Mouse (Mus musculus): Measurements from ENCODE around the gene Ing2. TPM values are rescaled to one million over a fixed set of nuclear protein-coding genes. Genes with fewer than 3 reads are reported as not detected.

Ing2 gene
- total and polyA plus RNA-seq, 3 experiments = 1.7 to 24.9 (median 20.0) TPM

- no peak for DNase-seq
Measured at GRCm38 (mm10) chr8:47675786-47676185, 430 bp upstream of the Ing2 start.

DNA sequence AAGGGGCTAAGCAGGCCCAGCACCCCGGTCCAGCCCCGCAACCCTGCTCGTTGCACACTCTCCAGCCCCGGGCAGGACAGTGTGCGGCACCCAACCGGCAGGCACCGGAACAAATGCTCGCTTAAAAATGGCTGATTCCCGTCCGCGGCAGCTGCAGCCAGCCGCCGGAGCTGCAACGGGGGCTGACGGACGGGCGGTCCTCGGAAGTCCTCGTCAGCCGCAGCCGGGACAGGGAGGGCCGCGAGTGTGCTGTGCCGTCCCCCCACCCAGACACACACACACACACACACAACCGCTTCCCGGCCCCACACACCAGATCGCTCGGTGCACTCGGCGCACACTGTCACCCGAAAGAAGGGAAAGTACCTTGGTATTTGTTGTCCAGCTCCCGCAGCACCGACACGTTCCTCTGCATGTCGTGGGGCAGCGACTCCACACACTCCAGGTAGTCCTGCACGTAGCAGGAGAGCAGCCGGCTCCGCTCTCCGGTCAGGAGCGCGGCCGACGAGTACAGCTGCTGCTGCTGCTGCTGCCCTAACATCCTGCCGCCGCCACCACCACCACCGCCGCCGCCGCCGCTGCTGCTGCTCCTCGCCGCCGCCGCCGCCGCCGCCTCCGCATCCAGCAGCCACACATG is 1.1 kb downstream of the Ing2 start:
- no peak for DNase-seq

- DNase-seq = peak; percentile 95
Measured at GRCm38 (mm10) chr8:47673317-47674139, 1.8 kb downstream of the Ing2 start.

- peak; percentile 72 for DNase-seq
Measured at GRCm38 (mm10) chr8:47664231-47664785, 11.0 kb downstream of the Ing2 start.

DNA sequence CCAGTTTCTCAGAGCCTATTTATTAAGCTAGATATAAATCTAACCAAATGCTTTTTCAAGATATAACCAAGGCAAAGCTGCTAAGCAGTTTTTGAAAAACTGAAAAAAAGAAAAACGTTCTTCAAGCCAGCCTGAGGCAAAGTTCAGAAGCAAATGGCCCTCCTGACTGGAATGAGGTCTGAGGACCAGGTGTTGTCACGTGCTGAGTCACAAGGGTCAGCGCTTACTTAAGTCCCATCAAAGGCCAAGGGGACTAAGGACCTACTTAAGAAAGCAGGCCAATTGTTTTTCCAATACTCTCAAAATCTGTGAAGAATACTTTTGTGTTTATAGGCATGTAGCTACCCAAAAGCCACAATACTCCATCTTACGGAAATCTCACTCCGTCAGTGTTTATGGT is 12.2 kb downstream of the Ing2 start:
- DNase-seq = no peak

GRCm38 (mm10) chr8:47662716-47663115 is 12.6 kb downstream of the Ing2 start:
- DNase-seq = no peak

- no peak for DNase-seq
Measured at GRCm38 (mm10) chr8:47660394-47660793, 15.0 kb downstream of the Ing2 start.

- DNase-seq = no peak
Measured at GRCm38 (mm10) chr8:47659463-47659862, 15.9 kb downstream of the Ing2 start.

DNA sequence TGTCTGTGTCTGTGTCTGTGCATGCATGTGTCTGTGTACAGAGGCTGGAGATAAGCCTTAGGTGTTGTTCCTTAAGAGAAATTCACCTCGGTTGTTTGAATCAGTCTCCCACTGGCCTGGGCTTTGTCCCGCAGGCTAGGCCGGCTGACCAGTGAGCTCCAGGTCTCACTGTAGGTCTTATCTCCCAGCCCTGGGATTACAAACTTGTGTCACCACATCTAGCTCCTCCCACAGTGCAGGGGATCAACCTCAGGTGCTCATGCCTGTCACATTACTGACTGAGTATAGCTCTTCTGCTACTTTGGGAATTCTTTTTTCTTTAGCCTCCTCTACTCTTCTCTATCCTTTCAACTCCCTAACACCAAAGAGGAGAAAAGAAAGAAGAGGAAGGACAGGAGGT is 20.9 kb downstream of the Ing2 start:
- no peak for DNase-seq

- DNase-seq = no peak
Measured at GRCm38 (mm10) chr8:47652737-47653076, 22.6 kb downstream of the Ing2 start.

DNA sequence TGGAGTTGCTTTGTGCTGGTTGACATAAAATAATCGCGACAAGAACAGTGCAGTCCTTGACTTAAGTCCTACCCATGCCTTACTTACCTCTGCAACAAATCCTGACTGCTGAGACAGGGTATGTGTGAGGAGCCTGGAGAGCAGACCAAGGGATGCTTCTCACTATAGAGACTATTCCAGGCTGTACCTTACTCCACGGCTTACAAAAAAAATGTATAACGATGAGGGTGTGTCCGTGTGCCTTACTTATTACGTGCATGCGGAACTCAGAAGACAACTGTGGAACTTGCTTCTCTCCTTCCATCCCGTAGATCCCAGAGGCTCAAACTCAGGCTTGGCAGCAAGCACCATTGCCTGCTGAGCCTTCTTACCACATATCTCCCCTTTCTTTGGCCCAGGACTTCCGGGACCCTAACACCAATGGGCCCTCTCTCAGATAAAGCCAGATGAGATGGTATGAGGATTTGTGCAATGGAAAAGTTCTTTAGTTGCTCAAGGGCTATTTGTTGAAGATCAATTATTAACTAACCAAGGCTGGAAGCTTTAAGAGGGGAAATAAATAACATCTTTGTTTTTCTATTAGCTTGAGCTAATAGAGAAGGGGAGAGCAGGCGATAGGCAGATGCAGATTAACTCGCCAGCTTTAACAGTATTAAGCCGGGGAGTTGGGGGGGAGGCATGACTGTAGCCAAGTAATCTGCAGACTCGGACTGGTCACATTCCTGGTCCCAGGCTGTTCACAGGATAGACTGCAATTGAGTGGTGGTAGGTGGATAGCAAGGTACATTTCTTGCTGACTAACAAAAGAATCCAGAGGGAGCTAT is 23.2 kb downstream of the Ing2 start:
- no peak for DNase-seq

GRCm38 (mm10) chr8:47650853-47651252 is 24.5 kb downstream of the Ing2 start:
- DNase-seq = no peak

DNA sequence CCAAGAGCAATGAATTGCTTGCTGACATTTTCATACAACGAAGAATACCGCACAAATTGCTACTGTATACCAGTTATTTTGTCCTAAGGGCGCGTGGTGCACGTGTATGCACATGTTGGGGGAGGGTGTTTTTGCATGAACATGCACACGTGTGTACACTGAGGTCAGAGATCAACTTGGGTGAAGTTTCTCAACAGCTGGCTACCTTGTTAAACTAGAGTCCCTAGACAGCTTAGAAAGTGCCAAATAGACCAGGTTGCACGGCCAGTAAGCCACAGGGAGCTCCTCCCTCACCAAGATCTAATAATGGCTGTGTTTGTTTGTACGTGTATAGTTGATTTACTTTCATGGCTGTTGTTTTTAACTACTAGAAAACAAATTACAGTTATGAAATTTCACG is 25.8 kb downstream of the Ing2 start:
- DNase-seq = no peak

GRCm38 (mm10) chr8:47642514-47643064 is 32.8 kb downstream of the Ing2 start:
- no peak for DNase-seq

GRCm38 (mm10) chr8:47637152-47637551 is 38.2 kb downstream of the Ing2 start:
- no peak for DNase-seq

- no peak for DNase-seq
Measured at GRCm38 (mm10) chr8:47636032-47636431, 39.3 kb downstream of the Ing2 start.

- DNase-seq = no peak
Measured at GRCm38 (mm10) chr8:47634791-47635341, 40.5 kb downstream of the Ing2 start.

DNA sequence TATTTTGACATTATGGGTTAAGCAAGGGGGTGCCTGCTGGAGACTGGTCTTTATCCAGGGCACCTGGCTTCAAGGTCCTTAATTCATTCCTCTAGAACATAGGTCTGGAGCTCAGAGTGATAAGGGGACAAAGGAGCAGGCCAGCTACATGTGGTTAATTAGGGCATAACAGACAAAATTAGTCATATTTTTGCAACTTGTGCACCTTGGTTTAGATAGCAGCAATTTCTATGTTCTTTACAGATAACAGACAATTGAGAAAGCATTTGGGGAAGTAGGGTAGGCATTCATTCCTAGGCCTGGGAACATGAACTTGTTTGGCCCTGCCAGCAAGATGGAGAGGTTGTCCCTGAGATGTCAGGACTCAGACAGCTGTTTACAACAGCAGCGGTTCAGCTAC is 54.2 kb downstream of the Ing2 start:
- peak; percentile 24 for DNase-seq
